8 mouse cellular contexts compared by ENCODE assay signal in genomic region chr1:79581136-79581679, GRCm38 (mm10).
DNase-seq lines count a peak whose midpoint lies in the region; ATAC-seq and TF ChIP-seq lines count a peak whose summit lies in the region.

No protein-coding gene starts in this region.

- H3K9ac ChIP-seq in intestine, postnatal 0 days (ENCODE audit: low read depth, low read length), result no peak overlapping the region
- peak overlapping the region; percentile 57 for H3K9ac ChIP-seq in midbrain, embryonic 11.5 days (ENCODE audit: low read length)

- 8% methylated on average over 15 of the region's 15 CpGs for WGBS in intestine, postnatal 0 days
- under 1% methylated on average over 15 of the region's 15 CpGs for WGBS in midbrain, embryonic 11.5 days

- H3K27me3 ChIP-seq in intestine, postnatal 0 days (replicated peaks; ENCODE audit: control insufficient read depth, insufficient read depth, low read length), result peaks cover 3% of the 10 kb centered on the region; the same call in 1 of the 2 replicates
- H3K27me3 ChIP-seq in midbrain, embryonic 11.5 days (ENCODE audit: control insufficient read depth, insufficient read depth, low read length), result no peaks in the 10 kb centered on the region
- no peaks in the 10 kb centered on the region for H3K27me3 ChIP-seq in splenic B cell, adult 2 months (ENCODE audit: control insufficient read depth, insufficient read depth, low read length, poor library complexity, severe bottlenecking)

- H3K27ac ChIP-seq in cortical plate, adult 2 months (ENCODE audit: insufficient read depth, low read length), result peak overlapping the region; percentile 37
- H3K27ac ChIP-seq in intestine, postnatal 0 days (ENCODE audit: low read depth, low read length), result no peak overlapping the region
- peak overlapping the region; percentile 71 for H3K27ac ChIP-seq in midbrain, embryonic 11.5 days (ENCODE audit: low read depth, low read length)

- peak; percentile 44; the same call in 1 of the 2 replicates for TF ChIP-seq POLR2A in cortical plate, adult 2 months (IDR thresholded peaks at IDR 0.05; ENCODE audit: extremely low read depth, insufficient read depth, low read length)

- 0 out of 2 replicates have a peak, but pooled peaks have one; percentile 36 for ATAC-seq in intestine, postnatal 0 days
- peak; percentile 96 for ATAC-seq in midbrain, embryonic 11.5 days (ENCODE audit: low FRiP score)

- H3K4me1 ChIP-seq in cortical plate, adult 2 months (ENCODE audit: control insufficient read depth, insufficient read depth, low read length), result no peaks in the 10 kb centered on the region; the same call in 1 of the 2 replicates
- no peaks in the 10 kb centered on the region; the same call in 1 of the 2 replicates for H3K4me1 ChIP-seq in intestine, postnatal 0 days (replicated peaks; ENCODE audit: control insufficient read depth, insufficient read depth, low read length)
- H3K4me1 ChIP-seq in midbrain, embryonic 11.5 days (ENCODE audit: control insufficient read depth, insufficient read depth, low read length), result no peaks in the 10 kb centered on the region

- TF ChIP-seq CTCF in cortical plate, adult 2 months (IDR thresholded peaks at IDR 0.05; ENCODE audit: extremely low read depth, insufficient read depth, low read length), result no peak
- no peak for TF ChIP-seq CTCF in intestine, postnatal 0 days (IDR thresholded peaks at IDR 0.05; ENCODE audit: low read depth)

- peak overlapping the region; percentile 58 for H3K4me2 ChIP-seq in intestine, postnatal 0 days (replicated peaks; ENCODE audit: low read depth)
- H3K4me2 ChIP-seq in midbrain, embryonic 11.5 days, result peak overlapping the region; percentile 54

- peak overlapping the region; percentile 23 for H3K4me3 ChIP-seq in cortical plate, adult 2 months (ENCODE audit: insufficient read depth, low read length)
- peak overlapping the region; percentile 27 for H3K4me3 ChIP-seq in intestine, postnatal 0 days (ENCODE audit: low read depth, low read length)
- H3K4me3 ChIP-seq in midbrain, embryonic 11.5 days (ENCODE audit: low read depth, low read length), result peak overlapping the region; percentile 34

- no peaks in the 10 kb centered on the region for H3K9me3 ChIP-seq in intestine, postnatal 0 days (ENCODE audit: control insufficient read depth)
- no peaks in the 10 kb centered on the region for H3K9me3 ChIP-seq in midbrain, embryonic 11.5 days (ENCODE audit: control insufficient read depth, low read length)

- peak; percentile 4 for DNase-seq in thymus, postnatal 0 days (ENCODE audit: low spot score)
- DNase-seq in thymus, postnatal 10 days (ENCODE audit: low spot score in 2 of 2), result no peak
- peak; percentile 14 for DNase-seq in gastrocnemius, postnatal 25 days
- peak; percentile 74 to 96 for DNase-seq in left cerebral cortex, postnatal 25 days (ENCODE audit: low spot score in 2 of 2)
- DNase-seq in midbrain, embryonic 11.5 days (ENCODE audit: low spot score, missing footprints), result peak; percentile 95
- DNase-seq in splenic B cell, adult 2 months (ENCODE audit: low read depth, low spot score), result peak; percentile 62

- no peaks in the 10 kb centered on the region for H3K36me3 ChIP-seq in intestine, postnatal 0 days (ENCODE audit: control insufficient read depth, insufficient read depth)
- H3K36me3 ChIP-seq in midbrain, embryonic 11.5 days (ENCODE audit: control insufficient read depth, insufficient read depth, low read length), result no peaks in the 10 kb centered on the region
- H3K36me3 ChIP-seq in splenic B cell, adult 2 months (ENCODE audit: control insufficient read depth, insufficient read depth, low read length, poor library complexity, severe bottlenecking), result no peaks in the 10 kb centered on the region

- intact Hi-C loops in left cerebral cortex, postnatal 25 days (cut with DNase I), result loop anchor here (1.0 to 5.0 kb wide), 2 partner anchors 96 to 134 kb away; no protein-coding TSS in a partner anchor

Comparison
In these comparisons a context has a peak if more than half of its experiments do, and no peak if none do; other contexts are left out.
1. DNase-seq: peak in thymus, postnatal 0 days (single experiment), gastrocnemius, postnatal 25 days (single experiment), left cerebral cortex, postnatal 25 days (2 of 2), midbrain, embryonic 11.5 days (single experiment) and splenic B cell, adult 2 months (single experiment); none in thymus, postnatal 10 days (0 of 2).
2. Peak in every context shown above with its lines, with median percentiles within 50 percentile points of each other: H3K4me3 ChIP-seq.